Mouse (Mus musculus): Measurements from ENCODE around the gene Lin28b.

Lin28b gene

DNA sequence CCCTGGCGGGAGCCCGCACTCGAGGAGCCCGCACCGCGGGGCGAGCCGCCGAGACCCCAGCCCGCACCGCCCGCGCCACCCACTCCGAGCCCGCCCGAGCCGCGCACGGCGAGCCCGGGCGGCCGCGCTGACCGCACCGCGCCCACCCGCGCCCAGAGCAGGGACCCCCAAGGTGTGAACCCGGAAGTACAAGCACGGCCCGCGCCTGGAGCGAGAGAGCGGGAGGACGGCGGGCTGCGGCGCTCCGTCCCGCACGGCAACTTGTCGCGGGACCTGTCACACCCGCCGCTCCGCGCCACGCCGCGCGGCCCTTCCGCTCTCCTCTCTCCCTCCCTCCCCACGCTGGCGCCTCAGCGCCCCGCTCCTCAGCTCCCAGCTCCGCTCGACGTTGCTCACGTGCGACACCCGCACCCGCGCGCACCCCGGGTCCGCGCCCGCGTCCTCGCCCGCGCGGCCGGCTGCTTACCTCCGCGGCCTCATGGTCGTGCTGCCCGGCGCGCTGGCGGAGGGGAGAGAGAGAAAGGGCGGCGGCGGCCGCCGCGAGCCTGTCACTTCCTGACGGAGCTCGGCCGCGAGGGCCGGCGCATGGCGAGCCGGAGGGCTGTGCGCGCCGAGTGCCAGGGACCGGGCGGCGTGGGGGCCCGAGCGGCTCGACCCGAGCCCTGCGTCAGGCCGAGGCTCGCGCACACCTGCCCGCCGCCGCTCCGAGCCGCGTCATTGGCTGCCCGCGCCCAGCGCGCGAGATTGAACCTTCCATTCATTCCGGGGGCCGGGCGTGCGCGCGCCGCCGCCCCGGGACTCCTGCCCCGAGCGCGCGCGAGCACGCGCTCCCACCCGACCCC, at the start of gene Lin28b:
TSS of gene Lin28b (minus strand) at position 635 of the 842 bp plus-strand sequence.
- DNase-seq (ENCODE audit: low read depth): peak; percentile 6

DNA sequence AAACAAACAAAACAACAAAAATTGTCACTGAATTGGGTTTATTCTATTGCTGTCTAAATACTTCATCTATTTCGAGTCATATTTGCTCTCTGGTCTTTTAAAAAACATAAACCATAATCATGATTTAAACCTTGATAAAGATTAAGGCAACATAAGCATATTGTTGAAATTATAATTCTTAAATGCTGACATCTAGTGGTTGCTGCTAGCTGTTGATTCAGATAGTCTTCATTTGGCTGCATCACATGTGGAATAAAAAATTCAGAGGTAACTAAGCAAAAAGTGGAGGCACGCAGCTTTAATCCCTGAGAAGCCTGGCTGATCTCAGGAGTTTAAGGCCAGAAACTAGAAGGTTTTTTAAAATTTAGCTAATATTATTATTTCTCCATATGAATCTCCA, 25.6 kb upstream of the Lin28b start:
- DNase-seq (ENCODE audit: low read depth): no peak

DNA sequence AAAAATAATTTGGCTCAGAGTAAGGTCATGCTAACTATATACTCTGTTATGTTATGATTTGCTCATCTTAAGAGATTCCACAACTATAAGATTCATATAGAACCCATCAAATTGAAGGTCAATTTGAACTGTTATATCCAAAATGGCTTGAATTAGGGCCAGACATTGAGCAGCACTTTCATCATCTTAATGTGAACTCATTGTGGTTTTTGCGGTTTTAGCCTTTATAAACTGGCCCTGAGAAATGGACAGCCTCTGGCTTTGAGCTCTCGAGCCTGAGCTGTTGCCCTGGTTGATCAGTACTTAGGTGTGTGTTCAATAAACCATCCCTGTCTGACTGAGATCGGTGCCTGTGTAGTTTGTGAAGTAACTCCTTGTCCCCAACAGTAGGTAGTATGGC, 24.5 kb upstream of the Lin28b start:
- no peak for DNase-seq (ENCODE audit: low read depth)

DNA sequence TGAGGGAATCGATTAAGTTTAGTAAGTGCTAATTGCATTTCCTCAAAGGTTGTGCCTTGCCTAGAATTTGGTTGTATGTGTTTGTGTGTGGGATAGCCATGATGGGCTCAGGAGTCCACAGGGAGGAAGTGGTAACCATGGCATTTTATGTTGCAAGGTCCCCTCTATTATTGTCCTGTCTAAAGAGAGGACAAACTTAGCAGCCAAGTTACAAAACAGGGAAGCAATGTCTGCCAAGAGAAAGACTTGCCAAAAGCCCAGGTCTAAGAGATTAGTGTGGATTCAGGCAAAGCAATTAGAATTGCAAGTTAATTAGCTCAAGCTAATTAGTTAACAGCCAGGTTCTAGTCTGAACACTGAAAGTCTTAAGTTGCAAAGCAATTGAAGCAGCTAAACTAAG, 14.1 kb upstream of the Lin28b start:
- DNase-seq (ENCODE audit: low read depth): no peak

DNA sequence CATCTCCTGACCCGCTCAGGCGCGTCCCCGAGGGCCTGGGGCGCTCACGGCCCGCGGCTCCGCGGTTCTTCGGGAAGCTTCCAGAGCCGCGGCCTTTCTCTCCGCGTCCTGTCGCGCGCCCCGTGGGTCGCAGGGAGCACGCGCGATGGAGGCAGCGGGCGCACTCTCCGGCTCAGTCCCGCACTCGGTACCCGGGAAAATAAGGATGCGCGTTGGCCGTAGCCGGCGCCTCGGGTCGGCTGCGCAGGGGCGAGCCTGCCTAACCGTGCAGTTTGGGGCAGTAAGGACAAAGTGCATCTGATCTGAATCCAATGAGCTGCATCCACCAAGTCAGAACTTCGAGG, 380 bp upstream of the Lin28b start:
- DNase-seq (ENCODE audit: low read depth): peak; percentile 4

DNA sequence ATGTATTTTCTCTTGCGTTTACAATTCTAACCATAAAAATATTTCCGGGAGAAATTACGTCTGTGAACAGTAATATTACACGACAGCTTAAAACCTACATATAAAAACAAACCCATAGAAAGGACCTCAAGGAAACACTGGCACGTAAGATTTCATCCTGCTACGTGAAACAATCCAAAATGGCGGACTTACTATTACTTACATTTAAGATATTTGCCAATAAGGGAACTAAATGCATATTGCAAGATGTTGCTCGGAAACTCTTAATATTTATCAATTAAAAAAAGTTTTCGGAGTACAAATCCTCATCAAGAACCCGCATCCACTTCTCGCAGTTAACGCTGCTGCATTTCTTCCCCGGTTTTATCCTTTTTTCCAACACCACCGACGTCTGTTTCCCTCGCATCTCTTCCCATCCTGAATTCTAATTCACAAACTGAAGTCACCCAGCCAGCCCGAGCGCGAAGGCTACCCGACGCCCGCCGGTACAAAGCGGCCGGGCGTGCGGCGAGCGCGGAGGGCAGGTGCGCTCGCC, 902 bp downstream of the Lin28b start:
- peak; percentile 1 for DNase-seq (ENCODE audit: low read depth)

DNA sequence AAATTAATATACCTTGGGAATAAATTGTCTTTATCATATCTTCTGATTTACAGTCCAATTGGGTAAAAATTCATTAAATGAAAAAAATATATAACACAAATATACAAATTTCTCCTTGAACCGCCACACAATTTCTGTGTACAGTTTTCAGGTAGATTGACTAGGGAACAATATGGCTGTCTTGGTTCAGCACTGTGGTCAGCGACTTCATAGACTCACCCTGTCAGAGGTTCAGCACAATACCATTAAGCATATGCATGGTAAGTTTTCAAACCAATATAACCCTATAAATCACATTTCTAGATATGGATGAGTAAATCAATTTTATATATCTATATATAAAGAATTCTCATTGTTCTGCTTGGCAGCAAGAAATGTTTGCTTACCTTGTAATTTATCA, 3.0 kb downstream of the Lin28b start:
- DNase-seq (ENCODE audit: low read depth): peak; percentile 7

DNA sequence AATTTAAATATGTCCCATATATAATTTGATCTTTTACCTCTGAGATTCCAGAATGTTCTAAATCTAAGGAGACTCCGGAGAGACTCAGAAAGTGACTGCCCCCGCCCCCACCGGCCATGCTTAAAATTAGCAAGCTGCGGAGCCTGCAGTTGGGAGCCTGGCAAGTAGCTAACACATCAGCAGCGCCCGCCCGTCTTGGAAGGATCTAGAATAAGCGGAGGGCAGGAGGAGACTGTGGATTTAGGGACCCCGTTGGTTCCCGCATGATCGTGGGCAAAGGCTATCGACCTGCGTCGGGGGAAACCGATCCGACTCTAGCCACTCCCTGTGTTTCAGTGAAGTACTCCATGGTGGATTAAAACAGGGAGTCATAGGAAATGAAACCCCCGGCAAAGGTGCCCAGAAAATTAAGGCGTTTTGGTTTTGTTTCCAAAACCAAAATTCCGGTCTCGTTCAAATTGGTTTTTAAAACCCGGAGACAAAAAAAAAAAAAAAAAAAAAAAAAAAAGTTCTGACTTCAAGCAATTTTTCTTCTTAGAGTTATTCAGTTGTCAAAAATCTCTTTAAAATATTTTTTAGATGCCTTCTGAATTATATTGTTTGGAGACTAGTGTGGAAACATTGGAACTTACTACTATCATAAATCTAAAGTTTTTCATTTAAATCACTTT, 12.4 kb downstream of the Lin28b start:
- no peak for DNase-seq (ENCODE audit: low read depth)

DNA sequence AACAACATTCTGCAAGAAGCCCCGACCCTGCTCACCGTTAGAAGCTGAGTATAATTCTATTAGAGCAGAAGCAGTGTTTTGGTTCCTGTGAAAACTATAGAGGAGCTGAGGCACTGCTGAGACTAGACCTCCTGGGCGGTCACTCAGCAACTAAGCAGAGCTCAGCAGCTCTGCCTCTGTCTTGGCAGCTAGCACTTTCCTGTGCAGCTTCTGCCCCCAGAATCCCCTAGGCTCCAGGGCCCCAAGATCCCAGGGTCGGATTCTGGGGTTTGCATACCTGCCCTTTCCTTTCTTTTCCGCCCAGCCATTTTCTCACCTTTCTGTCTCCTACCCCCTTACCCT, 13.1 kb downstream of the Lin28b start:
- DNase-seq (ENCODE audit: low read depth): no peak

DNA sequence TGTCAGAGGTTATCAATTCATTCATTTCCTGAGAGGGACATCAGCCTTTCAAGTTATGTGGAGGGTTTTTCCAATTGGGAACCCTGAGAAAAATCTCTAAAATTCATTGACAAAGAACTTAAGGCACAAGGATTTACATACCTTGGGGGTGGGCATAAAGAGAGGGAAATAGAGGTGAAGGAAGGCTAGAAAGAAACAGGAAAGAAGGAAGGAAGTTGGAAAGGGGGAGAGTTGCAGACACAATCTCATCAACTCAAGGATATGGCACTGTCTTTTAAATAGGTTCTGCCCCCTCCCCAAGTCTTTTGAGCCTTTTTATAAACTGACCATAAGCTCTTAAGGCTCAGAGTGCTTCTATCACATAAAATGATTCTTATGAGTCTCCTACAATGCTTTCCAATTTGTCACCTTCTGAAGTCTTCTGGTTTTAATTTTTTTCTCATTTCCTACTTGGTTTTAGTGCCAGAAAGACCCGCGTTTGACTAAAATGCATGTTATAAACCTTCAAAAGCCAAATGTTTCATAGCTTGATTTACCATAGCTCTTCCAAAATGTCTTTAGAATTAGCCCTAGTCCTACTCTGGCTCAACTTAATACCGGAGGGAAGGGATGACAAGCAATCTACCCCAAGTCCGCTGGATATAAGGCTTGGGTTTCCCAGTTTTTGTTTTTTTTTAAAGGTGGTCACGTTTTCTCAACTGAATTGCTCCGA, 13.6 kb downstream of the Lin28b start:
- no peak for DNase-seq (ENCODE audit: low read depth)

DNA sequence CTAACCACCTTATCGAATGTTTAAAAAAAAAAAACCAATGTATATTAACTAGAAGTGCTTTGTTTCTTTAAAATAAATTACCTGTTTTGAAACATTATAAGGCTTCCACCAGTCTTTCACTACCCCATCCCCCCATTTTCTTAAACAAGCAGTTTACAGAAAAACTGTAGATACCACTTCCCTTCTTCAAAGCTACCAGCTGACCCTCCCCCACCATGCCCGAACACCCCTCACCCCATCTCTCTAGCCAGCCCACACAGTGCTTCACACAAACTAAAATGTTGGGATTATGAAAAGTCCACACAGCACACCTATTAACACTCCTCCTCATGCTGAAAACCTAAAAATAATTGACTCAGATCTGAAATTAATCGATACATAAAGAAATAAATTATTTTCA, 14.9 kb downstream of the Lin28b start:
- no peak for DNase-seq (ENCODE audit: low read depth)

DNA sequence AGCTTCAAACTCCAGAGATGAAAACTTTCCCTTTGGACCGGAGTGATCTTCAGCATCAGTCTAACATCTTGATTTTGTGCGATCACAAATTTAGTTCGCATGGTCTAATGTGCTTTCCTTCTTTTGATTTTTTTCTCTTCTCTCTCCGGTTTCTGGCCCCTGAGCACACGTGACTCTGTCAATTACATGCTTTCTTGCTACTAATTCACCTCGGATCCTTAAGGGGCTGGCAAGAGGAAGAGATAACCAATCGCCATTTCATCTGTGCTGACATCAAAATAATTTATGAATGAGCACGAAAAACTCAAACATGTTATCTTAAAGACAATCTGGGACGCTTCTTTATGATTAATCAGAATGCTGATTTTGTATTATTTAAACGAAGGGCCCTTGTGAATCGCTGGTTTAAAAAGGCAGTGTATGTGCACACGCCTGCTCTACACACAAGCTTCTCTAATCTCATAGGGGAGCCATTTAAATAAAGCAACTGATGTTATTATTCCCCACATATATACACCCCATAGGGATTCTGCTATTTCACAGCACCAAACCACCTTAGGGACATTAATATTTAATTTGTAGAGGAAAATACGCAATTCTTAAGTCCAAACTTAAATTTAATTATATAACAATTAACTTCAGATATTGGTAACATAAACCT, 16.0 kb downstream of the Lin28b start:
- DNase-seq (ENCODE audit: low read depth): no peak

DNA sequence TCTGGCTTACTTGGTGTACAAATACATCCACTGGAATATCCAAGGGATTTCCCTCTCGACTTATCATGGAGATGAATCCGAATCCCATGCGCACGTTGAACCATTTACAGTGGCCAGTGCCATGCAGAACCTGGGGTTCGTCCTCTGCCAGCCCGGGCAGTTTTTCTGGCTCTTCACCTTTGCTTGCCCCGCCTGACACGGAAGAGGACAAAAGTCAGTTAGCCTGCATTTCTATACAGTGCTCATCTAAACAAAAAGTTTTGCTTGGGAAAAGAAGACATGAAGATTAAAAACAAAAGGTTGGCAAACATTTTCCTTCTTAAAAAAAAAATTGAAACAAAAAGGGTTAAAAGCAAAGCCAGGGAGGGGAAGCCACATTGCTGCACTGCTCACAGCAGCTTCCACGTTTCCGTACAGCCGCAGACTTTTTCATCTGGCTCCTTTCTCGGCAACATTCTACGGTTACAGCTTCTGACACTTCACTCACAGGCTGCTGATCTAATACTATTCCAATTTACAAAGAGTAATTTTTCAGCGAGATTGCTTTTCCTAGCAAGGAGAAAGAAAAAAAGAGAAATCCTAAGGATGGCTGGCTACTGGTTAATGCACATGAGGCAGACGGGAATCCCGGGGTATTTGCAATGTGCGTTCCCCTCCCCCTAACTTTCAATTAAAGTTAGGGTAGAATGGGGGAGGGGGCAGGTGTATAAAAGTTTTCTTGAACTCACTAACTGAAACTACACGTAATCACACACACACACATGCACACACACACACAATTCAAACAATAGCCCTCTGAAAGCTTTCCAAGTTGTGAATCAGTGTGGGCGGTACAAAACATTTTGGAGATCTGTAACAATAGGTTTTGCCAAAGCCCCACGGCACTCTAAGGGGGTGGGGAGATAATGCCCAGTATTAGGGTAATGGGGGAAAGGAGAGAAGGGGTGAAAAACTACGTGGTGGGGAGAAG, 16.9 kb downstream of the Lin28b start:
- DNase-seq (ENCODE audit: low read depth): peak; percentile 3

DNA sequence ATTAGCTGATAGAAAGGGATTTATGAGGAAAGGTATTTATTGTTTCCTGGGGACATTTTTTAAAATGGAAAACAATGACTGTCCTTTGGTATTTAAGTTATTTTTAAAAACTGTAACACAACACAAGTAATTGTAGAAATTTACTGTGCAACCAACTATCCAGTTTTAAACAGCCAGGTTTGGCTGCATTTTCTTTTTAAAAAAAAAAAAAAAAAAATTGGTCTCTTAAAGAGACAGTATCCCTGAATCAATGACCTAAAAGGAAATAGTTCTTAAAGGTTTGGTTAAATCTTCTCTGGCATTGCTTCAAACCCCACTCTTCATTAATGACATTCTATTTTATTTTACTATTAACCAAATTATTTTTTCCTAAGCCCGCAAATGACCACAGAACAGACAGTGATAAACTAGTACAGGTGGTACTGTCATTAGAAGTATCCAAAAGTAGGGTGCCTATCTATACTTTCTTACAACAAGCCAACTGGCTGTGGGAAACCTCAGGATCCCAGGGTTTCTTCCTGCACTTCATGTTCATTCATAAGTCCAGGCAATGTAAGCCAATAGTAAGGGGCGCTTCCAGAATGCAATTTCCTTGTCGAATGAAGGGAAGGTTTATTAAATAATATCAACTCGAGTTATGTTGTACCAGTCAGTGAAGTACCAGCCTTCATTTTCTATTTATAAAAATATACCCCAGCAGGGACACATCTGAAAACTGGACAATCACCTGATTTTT, 17.8 kb downstream of the Lin28b start:
- DNase-seq (ENCODE audit: low read depth): no peak

DNA sequence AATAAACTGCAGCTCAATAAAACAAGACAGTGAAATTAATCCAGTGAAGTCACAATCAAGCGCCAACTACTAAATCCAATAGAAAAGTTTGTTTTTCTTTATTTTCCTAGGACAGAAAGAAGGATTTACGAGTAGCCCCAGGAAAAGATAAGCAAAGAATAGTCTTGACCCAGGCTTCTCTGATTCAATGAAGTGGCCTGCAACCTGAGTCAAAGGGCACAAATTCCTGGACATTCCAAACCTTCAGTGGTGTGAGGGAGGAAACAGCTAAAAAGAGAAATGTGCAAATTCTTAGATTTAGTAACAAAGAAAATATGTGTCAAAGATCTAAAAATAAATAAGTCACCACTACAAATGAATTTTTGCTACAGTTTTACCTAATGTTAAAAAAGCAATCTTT, 27.6 kb downstream of the Lin28b start:
- DNase-seq (ENCODE audit: low read depth): no peak

DNA sequence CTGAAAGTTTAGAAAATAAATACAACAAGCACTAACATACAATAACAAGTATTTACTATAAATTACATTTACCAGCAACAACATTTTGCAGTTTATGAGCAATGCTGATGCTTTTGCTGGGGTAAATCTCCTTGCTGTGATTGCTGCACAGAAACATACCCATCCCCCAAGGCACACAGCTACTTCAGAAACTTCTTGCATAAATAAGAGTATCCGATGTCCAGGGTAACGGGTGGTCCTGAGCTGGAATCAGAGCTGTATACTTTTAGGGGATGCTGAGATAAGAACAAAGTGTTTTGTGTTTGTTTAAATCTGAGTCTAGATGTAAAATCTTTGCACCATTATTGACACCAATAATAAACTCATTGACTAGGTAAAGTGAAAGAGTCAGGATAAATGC, 28.1 kb downstream of the Lin28b start:
- DNase-seq (ENCODE audit: low read depth): no peak

DNA sequence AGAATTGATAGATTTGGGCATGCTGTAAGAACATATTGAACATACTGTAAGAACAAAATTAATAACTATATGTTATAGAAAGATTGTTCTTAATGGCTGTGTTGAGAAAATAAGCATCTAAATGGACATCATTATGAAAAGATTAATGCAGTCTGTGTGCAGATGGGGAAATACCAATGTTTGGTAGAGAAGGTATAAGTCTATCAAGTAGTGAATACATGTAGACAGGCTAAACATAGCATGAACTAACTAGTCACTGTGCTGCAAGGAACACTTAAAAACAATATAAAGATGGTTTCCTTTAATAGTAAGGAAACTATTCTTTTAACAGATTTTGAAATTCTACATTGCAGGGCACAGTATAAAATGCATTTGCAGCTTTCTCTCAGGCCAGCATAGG, 39.6 kb downstream of the Lin28b start:
- DNase-seq (ENCODE audit: low read depth): no peak

DNA sequence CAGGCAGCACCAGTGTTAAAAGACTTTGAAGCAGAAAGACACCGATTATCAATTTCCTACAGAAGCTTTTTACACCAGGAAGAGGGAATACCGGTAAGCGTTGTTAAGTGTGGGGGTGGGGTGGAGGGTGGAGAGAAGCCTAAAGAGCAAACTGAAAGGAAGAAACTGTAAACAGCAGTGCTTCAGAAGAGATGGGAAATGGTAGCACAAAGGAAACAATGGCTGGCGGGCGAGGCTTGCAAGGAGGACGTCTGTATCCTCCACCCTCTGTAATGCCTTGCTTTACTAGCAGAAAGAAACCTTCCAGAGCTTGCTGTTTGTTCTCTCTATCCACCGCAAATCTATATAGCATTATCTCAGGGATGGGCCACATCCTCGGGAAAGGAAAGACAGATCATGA, 40.0 kb downstream of the Lin28b start:
- no peak for DNase-seq (ENCODE audit: low read depth)

DNA sequence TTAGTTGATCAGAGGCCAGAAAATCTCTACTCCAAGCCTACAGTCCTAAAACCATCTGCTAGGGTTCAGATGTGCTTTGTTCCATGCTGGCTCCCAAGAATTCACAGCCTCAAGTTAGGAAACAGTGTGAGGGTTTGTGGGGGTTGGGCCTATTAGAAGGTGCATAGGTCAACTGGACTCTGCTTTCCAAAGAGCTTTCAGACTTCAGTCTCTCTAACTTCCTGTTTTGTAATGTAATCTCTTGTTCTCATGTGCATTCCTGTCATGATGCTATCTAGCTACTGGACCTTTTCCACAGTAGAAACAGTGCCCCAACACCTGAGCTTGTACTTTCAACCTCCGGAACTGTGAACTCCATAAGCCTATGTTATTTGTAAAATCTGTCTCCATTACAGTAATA, 63.8 kb downstream of the Lin28b start:
- no peak for DNase-seq (ENCODE audit: low read depth)

DNA sequence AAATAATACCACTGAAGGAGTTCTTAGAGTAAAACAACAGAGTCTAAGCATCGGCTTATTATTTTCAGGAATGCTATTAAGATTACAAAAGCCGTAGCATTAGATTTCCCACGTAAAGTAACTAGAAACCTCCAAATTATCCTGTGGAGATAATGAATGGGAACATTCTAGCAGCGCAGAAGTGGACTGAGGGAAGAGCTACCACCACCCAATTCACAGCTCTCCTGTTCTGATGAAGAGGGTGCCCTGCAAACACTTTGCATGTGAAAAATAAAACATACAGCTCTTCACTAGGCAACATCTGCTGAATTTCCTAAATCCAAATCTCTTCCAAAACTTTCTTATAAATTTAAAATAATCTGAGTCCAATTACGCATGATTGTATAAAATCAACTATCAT, 74.1 kb downstream of the Lin28b start:
- DNase-seq (ENCODE audit: low read depth): no peak

DNA sequence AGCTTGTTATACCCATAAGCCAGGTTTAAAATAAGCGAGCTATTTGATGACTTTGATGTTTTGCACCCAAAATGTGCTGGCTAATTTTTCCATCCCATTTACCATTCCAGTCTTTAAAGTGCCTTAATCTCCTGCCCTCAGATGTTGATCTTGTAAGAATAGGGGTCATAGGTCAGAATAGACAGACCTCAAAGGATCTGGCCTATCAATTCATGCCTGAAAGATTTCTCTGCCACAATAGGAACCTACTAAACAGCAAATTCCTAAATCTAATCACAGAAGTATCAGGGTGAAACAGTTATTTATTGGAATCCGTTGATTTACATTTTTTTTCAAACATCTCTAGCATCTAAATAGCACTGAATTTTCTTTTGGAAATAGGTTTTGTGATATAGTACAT, 74.5 kb downstream of the Lin28b start:
- DNase-seq (ENCODE audit: low read depth): no peak

Measured in induced T-regulatory cell, adult 2 months (primary cell).